Mouse (Mus musculus) hindbrain, embryonic 14.5 days (tissue): ENCODE results near the gene Hmgb1. TPM values are rescaled to one million over a fixed set of nuclear protein-coding genes. Genes with fewer than 3 reads are reported as not detected.

Source experiments
- ATAC-seq: fragments of 200-750 bp; cut with Nextera tagmentation; 2 replicates; pipeline ENCODE4 v1.8.0; 2017; ENCODE audit warnings: moderate number of reproducible peaks, mild to moderate bottlenecking, moderate TSS enrichment, moderate library complexity; ENCODE audit not compliant: low FRiP score
- DNase-seq: peaks from one replicate; pipeline ENCODE4 v3.0.0-alpha.2; 2015; ENCODE audit warnings: low spot score
- H3K27ac ChIP-seq: fragments of 300-500 bp; sonication (generic); 2 replicates; pipeline ENCODE4 v1.5.1; 2014; ENCODE audit warnings: mild to moderate bottlenecking, moderate library complexity
- H3K27me3 ChIP-seq: fragments of 300-500 bp; sonication (generic); 2 replicates; pipeline ENCODE4 v1.6.1; 2014; ENCODE audit warnings: mild to moderate bottlenecking, low read length, mixed read lengths; ENCODE audit not compliant: control insufficient read depth, insufficient read depth
- H3K36me3 ChIP-seq: fragments of 300-500 bp; sonication (generic); replicated peaks from 2 replicates; pipeline ENCODE4 v1.6.1; 2014; ENCODE audit not compliant: control insufficient read depth, insufficient read depth
- H3K4me1 ChIP-seq: fragments of 300-500 bp; sonication (generic); replicated peaks from 2 replicates; pipeline ENCODE4 v1.6.1; 2014; ENCODE audit warnings: antibody characterized with exemption, low read length, mixed read lengths; ENCODE audit not compliant: control insufficient read depth, insufficient read depth
- H3K4me2 ChIP-seq: fragments of 300-500 bp; sonication (generic); replicated peaks from 2 replicates; pipeline ENCODE4 v1.6.1; 2014; ENCODE audit warnings: mild to moderate bottlenecking, moderate library complexity
- H3K4me3 ChIP-seq: fragments of 300-500 bp; sonication (generic); replicated peaks from 2 replicates; pipeline ENCODE4 v1.5.1; 2014; ENCODE audit warnings: mild to moderate bottlenecking, low read length
- H3K9ac ChIP-seq: fragments of 300-500 bp; sonication (generic); 2 replicates; pipeline ENCODE4 v1.6.1; 2014
- H3K9me3 ChIP-seq: fragments of 300-500 bp; sonication (generic); 2 replicates; pipeline ENCODE4 v1.6.1; 2016; ENCODE audit warnings: low read length; ENCODE audit not compliant: control insufficient read depth
- WGBS: fragments of 180-500 bp; shearing (Covaris S2); extraction: QIAGEN DNeasy Blood & Tissue Kit; methylation state at CpG from one replicate; pipeline ENCODE4 v1.1.7; 2014; 5-methylcytosine and 5-hydroxymethylcytosine counted together
- polyA plus RNA-seq: library from polyadenylated mRNA; unstranded; fragments of >200 nt; fragmentation: Nextera tagmentation; extraction: Ambion mirVana; gene quantifications from 2 replicates; pipeline ENCODE4 v1.2.1, GENCODE M21; 2014

Hmgb1 gene
- polyA plus RNA-seq, 1 experiment from 2014 or later: 792 TPM

DNA sequence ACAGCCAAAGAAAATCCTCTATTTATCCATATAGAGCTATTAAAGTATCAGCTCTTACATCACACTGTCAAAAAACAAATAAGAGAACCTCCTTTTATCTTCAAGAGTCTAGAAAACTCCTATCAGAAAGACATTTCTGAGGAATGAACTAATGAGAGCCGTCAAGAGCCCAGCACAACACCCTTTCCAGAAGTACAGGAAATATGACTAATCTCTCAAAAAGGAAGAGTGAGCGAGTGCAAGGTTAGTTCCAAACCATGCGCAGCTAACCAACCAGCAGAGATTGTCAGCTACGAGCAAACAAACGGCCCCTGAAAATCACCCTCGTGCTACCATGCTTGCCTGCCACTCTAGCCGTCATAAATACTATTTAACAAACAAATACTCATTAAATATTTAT is 21.4 kb downstream of the Hmgb1 start:
- DNase-seq (no peak), ATAC-seq (no peak)
- Histone ChIP-seq H3K9me3 (no peaks in the 10 kb centered on the region), H3K27me3 (no peaks in the 10 kb centered on the region), H3K4me1 (no peaks in the 10 kb centered on the region), H3K4me3 (no peak overlapping the region), H3K27ac (no peak overlapping the region), H3K36me3 (no peaks in the 10 kb centered on the region), H3K4me2 (no peak overlapping the region), H3K9ac (no peak overlapping the region)
- 78% methylated on average over 7 of the region's 7 CpGs for WGBS

DNA sequence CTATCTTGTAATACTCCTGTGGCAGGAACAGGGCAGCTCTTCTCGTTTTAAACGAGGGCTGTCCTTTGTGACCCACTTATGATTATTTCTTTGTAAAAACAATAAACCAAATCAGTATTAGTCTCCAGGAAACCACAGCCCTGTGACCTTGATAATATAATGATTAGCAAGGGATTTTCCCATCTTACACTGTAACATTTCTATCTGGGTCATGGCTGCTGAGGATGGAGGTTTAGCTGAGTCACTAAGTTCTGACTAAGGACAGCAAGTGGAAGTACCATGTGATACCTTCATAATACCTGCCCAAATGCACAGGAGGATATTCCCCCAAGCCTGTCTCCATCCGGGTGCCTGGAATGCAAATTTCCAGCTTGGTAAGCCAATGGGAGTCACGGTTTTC is 23.8 kb downstream of the Hmgb1 start:
- Histone ChIP-seq H3K9me3 (no peaks in the 10 kb centered on the region), H3K4me1 (no peaks in the 10 kb centered on the region), H3K9ac (no peak overlapping the region), H3K27me3 (no peaks in the 10 kb centered on the region), H3K4me2 (no peak overlapping the region), H3K36me3 (no peaks in the 10 kb centered on the region), H3K4me3 (no peak overlapping the region), H3K27ac (no peak overlapping the region)
- ATAC-seq: no peak
- DNase-seq: no peak
- WGBS: 84% methylated on average over 4 of the region's 4 CpGs

DNA sequence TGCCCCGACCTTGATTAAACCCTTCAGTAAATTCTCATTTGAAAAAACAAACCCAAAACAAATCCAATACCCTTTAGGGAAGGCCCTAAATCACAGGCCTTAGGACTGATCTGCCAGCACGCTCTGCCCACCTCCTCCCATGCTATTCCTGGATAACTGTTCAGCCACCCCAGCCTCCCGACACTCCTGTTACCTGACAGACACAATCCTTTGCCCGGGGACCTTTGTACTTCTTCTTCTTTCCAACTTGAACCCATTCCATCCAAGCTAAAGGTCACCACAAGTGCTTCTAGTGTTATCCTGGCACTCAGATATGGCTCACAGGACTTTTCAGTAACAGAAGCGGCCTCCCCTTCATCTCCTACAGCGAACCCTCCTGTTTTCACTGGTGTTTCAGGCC is 25.3 kb downstream of the Hmgb1 start:
- Histone ChIP-seq H3K36me3 (no peaks in the 10 kb centered on the region), H3K9ac (no peak overlapping the region), H3K4me1 (no peaks in the 10 kb centered on the region), H3K9me3 (no peaks in the 10 kb centered on the region), H3K27ac (no peak overlapping the region), H3K4me2 (no peak overlapping the region), H3K4me3 (no peak overlapping the region), H3K27me3 (no peaks in the 10 kb centered on the region)
- ATAC-seq (no peak), DNase-seq (no peak)
- WGBS: 91% methylated on average over 6 of the region's 6 CpGs

DNA sequence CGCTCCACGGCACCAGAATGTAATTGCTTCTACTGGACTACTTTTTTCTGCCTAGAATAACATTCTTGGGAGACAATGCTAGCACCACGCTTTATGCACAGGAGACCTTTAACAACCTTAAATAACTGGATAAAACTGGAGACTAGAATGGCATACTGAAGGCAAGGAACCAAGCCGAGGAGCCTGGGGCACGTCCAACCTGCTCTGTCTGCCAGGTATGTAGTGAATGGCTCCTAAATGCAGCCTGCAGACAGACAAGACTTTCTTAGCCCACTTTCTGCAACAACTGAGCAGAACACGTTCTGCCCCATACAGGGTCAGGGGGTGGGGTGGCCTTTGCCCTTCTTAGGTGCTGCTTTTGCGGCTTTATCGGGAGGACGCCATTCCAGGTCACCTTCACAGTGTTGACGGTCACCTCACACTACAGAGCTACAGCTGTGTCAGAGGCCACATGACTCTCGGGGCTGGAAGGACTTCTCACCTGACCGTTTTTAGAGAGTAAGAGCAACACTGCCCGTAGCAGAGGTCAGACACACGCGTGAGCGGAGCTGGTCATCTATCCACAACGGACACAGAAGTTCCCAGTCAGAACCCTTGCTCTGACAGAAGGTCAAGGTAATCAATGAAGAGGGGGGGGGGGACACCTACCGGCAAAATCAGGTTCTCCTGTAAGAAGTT is 27.3 kb downstream of the Hmgb1 start:
- no peak for DNase-seq
- H3K9me3 ChIP-seq: no peaks in the 10 kb centered on the region
- WGBS: 94% methylated on average over 18 of the region's 18 CpGs
- H3K4me3 ChIP-seq: no peak overlapping the region
- no peak overlapping the region for H3K4me2 ChIP-seq
- H3K9ac ChIP-seq: no peak overlapping the region
- H3K4me1 ChIP-seq: no peaks in the 10 kb centered on the region
- H3K27ac ChIP-seq: no peak overlapping the region
- no peak for ATAC-seq
- H3K36me3 ChIP-seq: no peaks in the 10 kb centered on the region
- H3K27me3 ChIP-seq: no peaks in the 10 kb centered on the region

DNA sequence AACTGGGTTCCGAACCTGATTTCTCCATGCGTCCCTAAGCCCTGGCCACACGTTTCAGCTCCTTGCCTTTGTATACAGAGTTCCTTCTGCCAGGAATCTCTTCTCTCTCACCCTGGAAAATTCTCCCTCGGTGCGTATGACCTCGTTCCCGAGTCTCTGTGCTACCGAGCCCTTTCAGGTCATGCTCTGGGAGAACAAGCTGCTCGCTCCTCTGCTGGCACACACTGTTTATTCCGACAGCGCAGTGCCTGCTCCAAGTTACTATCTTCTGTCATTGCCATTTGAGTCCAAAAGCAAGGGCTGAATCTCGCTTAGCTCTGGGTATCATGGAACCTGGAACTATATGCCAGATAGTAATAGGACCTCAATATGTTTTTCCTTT is 31.5 kb downstream of the Hmgb1 start:
- no peaks in the 10 kb centered on the region for H3K9me3 ChIP-seq
- no peak overlapping the region for H3K27ac ChIP-seq
- DNase-seq (no peak), ATAC-seq (no peak)
- no peaks in the 10 kb centered on the region for H3K4me1 ChIP-seq
- 70% methylated on average over 12 of the region's 12 CpGs for WGBS
- H3K4me3 ChIP-seq: no peak overlapping the region
- H3K4me2 ChIP-seq: no peak overlapping the region
- H3K27me3 ChIP-seq: no peaks in the 10 kb centered on the region
- no peaks in the 10 kb centered on the region for H3K36me3 ChIP-seq
- no peak overlapping the region for H3K9ac ChIP-seq

DNA sequence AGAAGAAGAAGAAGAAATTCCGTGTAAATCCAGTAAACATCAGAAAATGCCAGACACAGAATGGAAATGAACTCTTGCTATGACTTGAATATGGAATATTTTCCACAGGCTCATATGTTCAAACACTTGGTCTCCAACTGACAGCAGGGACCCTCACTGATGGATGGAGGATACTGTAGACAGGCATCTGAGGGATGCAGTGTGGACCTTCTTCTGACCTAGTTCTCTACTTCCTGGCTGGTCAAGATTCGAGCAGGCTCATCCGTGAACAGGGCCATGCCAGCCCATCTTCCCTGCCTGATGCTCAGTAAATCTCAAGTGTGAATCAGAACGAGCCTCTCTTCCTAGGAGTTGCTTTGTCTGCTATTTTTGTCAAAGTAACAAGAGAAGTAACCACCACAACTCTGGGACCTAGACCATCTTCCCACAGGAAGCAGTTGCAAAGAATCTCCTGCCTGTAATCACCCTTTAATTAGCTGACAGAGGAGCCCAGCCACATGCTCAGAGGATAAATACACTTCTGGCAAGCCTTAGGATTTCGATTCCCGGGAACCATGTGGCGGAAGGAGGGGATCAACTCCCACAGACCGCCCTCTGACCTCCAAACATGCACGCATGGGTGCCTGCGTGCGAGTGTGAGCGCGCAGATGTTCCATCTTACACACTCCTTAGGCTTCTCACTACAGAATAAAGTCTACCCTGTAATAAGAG is 32.1 kb downstream of the Hmgb1 start:
- Histone ChIP-seq H3K27me3 (no peaks in the 10 kb centered on the region), H3K4me2 (no peak overlapping the region), H3K27ac (no peak overlapping the region), H3K9me3 (no peaks in the 10 kb centered on the region), H3K36me3 (no peaks in the 10 kb centered on the region), H3K4me1 (no peaks in the 10 kb centered on the region), H3K9ac (0 out of 2 replicates have a peak overlapping the region, but pooled peaks have one; percentile 5), H3K4me3 (no peak overlapping the region)
- DNase-seq (no peak), ATAC-seq (no peak)
- WGBS: 67% methylated on average over 13 of the region's 13 CpGs

DNA sequence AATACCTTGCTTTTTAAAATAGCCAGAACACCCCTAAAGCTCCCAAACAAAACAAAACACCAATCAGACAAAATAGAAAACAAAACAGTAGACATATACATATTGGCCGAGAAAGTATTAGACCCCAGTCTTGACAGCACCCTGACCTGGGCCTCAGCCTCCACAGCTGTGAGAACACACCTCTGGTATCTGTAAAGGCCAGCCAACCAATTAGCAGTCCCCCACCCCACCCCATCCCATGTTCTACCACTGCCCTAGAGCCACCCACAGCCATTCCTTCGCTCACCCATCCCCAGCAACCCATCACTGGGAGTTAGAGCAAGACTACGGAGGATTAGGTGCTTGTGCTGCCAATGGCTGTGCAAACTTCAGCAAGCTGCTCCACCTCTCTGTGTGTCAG is 33.4 kb downstream of the Hmgb1 start:
- 97% methylated on average over 3 of the region's 3 CpGs for WGBS

DNA sequence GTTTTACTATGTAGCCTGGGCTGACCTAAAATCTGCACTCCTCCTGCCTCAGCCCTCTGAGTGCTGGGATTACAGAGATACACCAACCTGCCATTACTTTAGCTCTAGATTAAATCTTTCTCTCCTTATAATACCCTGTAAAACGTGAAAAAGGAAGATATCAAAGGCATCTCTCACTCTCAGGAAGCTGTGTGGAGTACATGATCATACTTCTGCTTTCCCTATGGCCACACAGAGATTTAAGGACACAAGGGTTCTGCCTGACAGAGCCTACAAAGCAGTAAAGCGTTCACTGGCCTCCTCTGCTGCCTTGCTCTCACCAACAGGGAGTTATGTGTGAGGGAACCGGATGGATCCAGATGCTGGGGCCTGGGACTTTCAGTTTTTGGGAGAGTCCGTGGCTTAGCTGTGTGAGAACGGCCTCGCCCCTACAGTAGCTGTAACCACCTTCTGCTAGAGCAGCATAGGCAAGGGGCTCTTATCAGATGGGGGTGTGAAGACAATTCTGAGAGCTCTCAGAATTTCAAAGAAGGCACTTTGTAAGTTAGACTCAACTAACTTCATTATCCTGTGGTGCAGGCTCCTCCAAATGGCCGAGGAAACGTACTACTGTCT is 36.8 kb downstream of the Hmgb1 start:
- H3K4me3 ChIP-seq: no peak overlapping the region
- no peak overlapping the region for H3K9ac ChIP-seq
- no peaks in the 10 kb centered on the region for H3K27me3 ChIP-seq
- H3K4me1 ChIP-seq: no peaks in the 10 kb centered on the region
- H3K4me2 ChIP-seq: no peak overlapping the region
- H3K36me3 ChIP-seq: no peaks in the 10 kb centered on the region
- ATAC-seq (no peak), DNase-seq (no peak)
- WGBS: 89% methylated on average over 8 of the region's 8 CpGs
- H3K27ac ChIP-seq: no peak overlapping the region
- H3K9me3 ChIP-seq: no peaks in the 10 kb centered on the region

More for the DNA sequence above, 33.4 kb downstream of the Hmgb1 start:
- Histone ChIP-seq H3K4me1 (no peaks in the 10 kb centered on the region), H3K4me3 (no peak overlapping the region), H3K36me3 (no peaks in the 10 kb centered on the region), H3K4me2 (no peak overlapping the region), H3K9ac (no peak overlapping the region), H3K27ac (no peak overlapping the region), H3K9me3 (no peaks in the 10 kb centered on the region), H3K27me3 (no peaks in the 10 kb centered on the region)
- ATAC-seq (no peak), DNase-seq (no peak)

DNA sequence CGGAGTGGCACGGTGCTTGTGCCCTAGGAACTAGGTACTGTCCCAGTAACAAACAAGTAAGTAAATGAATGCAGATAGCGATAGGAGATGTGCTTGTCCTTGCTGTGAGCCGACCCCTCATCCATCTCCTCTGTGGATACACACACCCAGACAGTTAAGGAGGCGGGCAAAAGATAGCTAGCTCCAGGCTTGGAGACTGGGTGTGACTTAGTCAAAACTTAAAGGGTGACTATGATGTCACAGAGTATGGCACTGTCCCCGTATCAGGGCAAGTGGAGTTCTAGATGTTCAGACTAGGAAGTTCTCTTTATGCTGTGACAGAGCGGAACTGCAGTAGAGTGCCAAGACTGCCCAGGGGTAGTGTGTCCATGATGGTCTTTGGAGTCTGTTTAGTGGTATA is 37.6 kb downstream of the Hmgb1 start:
- no peak for DNase-seq
- no peak overlapping the region for H3K4me2 ChIP-seq
- 91% methylated on average over 7 of the region's 7 CpGs for WGBS

More for the DNA sequence above, 37.6 kb downstream of the Hmgb1 start:
- Histone ChIP-seq H3K4me1 (no peaks in the 10 kb centered on the region), H3K9me3 (no peaks in the 10 kb centered on the region), H3K36me3 (no peaks in the 10 kb centered on the region), H3K27ac (no peak overlapping the region), H3K27me3 (no peaks in the 10 kb centered on the region), H3K9ac (no peak overlapping the region), H3K4me3 (no peak overlapping the region)
- ATAC-seq: no peak
